Mouse (Mus musculus) embryo, embryonic 10.5 days (tissue): ENCODE data around the gene Hes7.

Experiments
- DNase-seq: peaks from one replicate; pipeline ENCODE4 v3.0.0-alpha.2; 2015; ENCODE audit warnings: low spot score

Hes7 gene

GRCm38 (mm10) chr11:69119446-69120155, 603 bp upstream of the Hes7 start:
- peak; percentile 22 for DNase-seq

GRCm38 (mm10) chr11:69121001-69121740, 967 bp downstream of the Hes7 start:
- peak; percentile 58 for DNase-seq

GRCm38 (mm10) chr11:69121741-69122335, 1.6 kb downstream of the Hes7 start:
- DNase-seq = peak; percentile 68

GRCm38 (mm10) chr11:69122336-69122951, 2.2 kb downstream of the Hes7 start, which contains the start of gene 9130213A22Rik:
9130213A22Rik (minus strand) TSS chr11:69122589.
- peak; percentile 92 for DNase-seq

GRCm38 (mm10) chr11:69123056-69123692, 3.0 kb downstream of the Hes7 start:
- peak; percentile 97 for DNase-seq

GRCm38 (mm10) chr11:69123693-69124497, 3.7 kb downstream of the Hes7 start:
- DNase-seq = peak; percentile 98

GRCm38 (mm10) chr11:69124498-69124847, 4.3 kb downstream of the Hes7 start:
- DNase-seq = peak; percentile 93

GRCm38 (mm10) chr11:69125041-69125851, 5.0 kb downstream of the Hes7 start:
- DNase-seq = peak; percentile 97

GRCm38 (mm10) chr11:69125852-69125918, 5.5 kb downstream of the Hes7 start, which contains the start of gene Aloxe3:
Aloxe3 (plus strand) TSS chr11:69125896.
- DNase-seq = no peak

GRCm38 (mm10) chr11:69125919-69126705, 5.9 kb downstream of the Hes7 start:
- peak; percentile 38 for DNase-seq

GRCm38 (mm10) chr11:69126706-69127095, 6.5 kb downstream of the Hes7 start:
- DNase-seq = no peak

GRCm38 (mm10) chr11:69128426-69129122, 8.4 kb downstream of the Hes7 start:
- DNase-seq = no peak

GRCm38 (mm10) chr11:69133566-69133922, 13.3 kb downstream of the Hes7 start:
- no peak for DNase-seq

GRCm38 (mm10) chr11:69133923-69134621, 13.9 kb downstream of the Hes7 start:
- DNase-seq = peak; percentile 68

- DNase-seq = no peak
These were observed 14.4 kb downstream of the Hes7 start for GRCm38 (mm10) chr11:69134622-69134968.

- no peak for DNase-seq
These were observed 15.2 kb downstream of the Hes7 start for GRCm38 (mm10) chr11:69135361-69135760.

- DNase-seq = no peak
These were observed 27.3 kb downstream of the Hes7 start for GRCm38 (mm10) chr11:69147546-69147945.

- DNase-seq = no peak
These were observed 28.3 kb downstream of the Hes7 start for GRCm38 (mm10) chr11:69148451-69148960.

GRCm38 (mm10) chr11:69149728-69150127, 29.5 kb downstream of the Hes7 start:
- DNase-seq = no peak
